Comparison of ENCODE assay signal across 23 mouse cellular contexts in the genomic region with DNA sequence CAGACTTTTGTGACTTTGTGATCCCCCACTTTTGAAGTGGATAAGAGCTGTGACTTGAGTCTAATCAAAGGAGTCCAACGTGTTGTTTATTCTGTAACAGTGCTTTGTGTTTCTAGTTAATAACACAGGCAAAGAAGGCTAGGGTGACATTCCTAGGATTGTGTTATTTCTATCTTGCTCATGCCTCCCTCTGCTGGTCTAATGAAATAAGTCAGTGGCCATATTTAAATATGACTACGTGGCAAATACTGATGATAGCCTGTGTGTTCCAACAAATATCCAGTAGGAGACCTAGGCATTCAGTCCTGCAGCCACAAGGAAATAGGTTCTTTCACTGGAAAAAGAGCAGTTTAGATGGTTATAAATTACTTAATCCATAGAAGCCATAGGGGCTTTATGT. TPM values are rescaled to one million over a fixed set of nuclear protein-coding genes. Genes with fewer than 3 reads are reported as not detected.
DNase-seq lines count a peak whose midpoint lies in the region; ATAC-seq and TF ChIP-seq lines count a peak whose summit lies in the region.
"Had no signal": no experiment of that assay in that cellular context is flagged by ENCODE, and none has a peak within 500 bp of the region (broad histone marks: within the 10 kb centered on the region; RNA-seq: fewer than 3 reads in every experiment).

No protein-coding gene starts in this region.

- no peak overlapping the region for H3K9ac ChIP-seq in intestine, postnatal 0 days (ENCODE audit: low read depth, low read length)
- H3K9ac ChIP-seq in intestine, embryonic 16.5 days (ENCODE audit: low read depth, low read length), result no peak overlapping the region
- no peak overlapping the region for H3K9ac ChIP-seq in lung, postnatal 0 days (replicated peaks; ENCODE audit: low read depth)
- H3K9ac ChIP-seq: embryonic facial prominence, embryonic 13.5 days; liver, embryonic 13.5 days; neural tube, embryonic 13.5 days; stomach, embryonic 15.5 days had no signal

- TF ChIP-seq EP300 in lung, postnatal 0 days (IDR thresholded peaks at IDR 0.05), result no peak

- no peaks in the 10 kb centered on the region for H3K4me1 ChIP-seq in intestine, postnatal 0 days (replicated peaks; ENCODE audit: control insufficient read depth, insufficient read depth, low read length)
- H3K4me1 ChIP-seq in intestine, embryonic 16.5 days (ENCODE audit: control insufficient read depth, insufficient read depth, low read length), result no peaks in the 10 kb centered on the region
- H3K4me1 ChIP-seq in lung, postnatal 0 days (ENCODE audit: insufficient read depth, low read depth, low read length), result no peaks in the 10 kb centered on the region
- H3K4me1 ChIP-seq: embryonic facial prominence, embryonic 13.5 days; forebrain, embryonic 10.5 days; limb, embryonic 10.5 days; liver, embryonic 13.5 days; neural tube, embryonic 13.5 days; stomach, embryonic 15.5 days had no signal

- H3K36me3 ChIP-seq in intestine, postnatal 0 days (ENCODE audit: control insufficient read depth, insufficient read depth), result no peaks in the 10 kb centered on the region
- H3K36me3 ChIP-seq in intestine, embryonic 16.5 days (ENCODE audit: control insufficient read depth, insufficient read depth, low read length), result no peaks in the 10 kb centered on the region
- H3K36me3 ChIP-seq in lung, postnatal 0 days (ENCODE audit: insufficient read depth, low read length), result no peaks in the 10 kb centered on the region
- H3K36me3 ChIP-seq: embryonic facial prominence, embryonic 13.5 days; forebrain, embryonic 10.5 days; limb, embryonic 10.5 days; liver, embryonic 13.5 days; neural tube, embryonic 13.5 days; stomach, embryonic 15.5 days had no signal

- no peaks in the 10 kb centered on the region for H3K9me3 ChIP-seq in intestine, postnatal 0 days (ENCODE audit: control insufficient read depth)
- H3K9me3 ChIP-seq in intestine, embryonic 16.5 days (ENCODE audit: control insufficient read depth, low read length), result no peaks in the 10 kb centered on the region
- H3K9me3 ChIP-seq in lung, postnatal 0 days (ENCODE audit: low read length), result no peaks in the 10 kb centered on the region
- H3K9me3 ChIP-seq: embryonic facial prominence, embryonic 13.5 days; forebrain, embryonic 10.5 days; limb, embryonic 10.5 days; liver, embryonic 13.5 days; megakaryocyte, embryonic 14.5 days; neural tube, embryonic 13.5 days; stomach, embryonic 15.5 days had no signal

- DNase-seq in lung, postnatal 0 days (ENCODE audit: low spot score), result peak; percentile 48
- no peak for DNase-seq in lung, adult 18-20 months
- peak; percentile 3 for DNase-seq in Muller cell, postnatal 12 days (ENCODE audit: inconsistent ontology term)
- DNase-seq in ovary, adult 18-20 months (ENCODE audit: low spot score), result no peak
- DNase-seq: cerebellum, adult 11 months; layer of hippocampus, postnatal 36 days; liver, embryonic 13.5 days; thymus, postnatal 14 days had no signal

- H3K27me3 ChIP-seq in intestine, postnatal 0 days (replicated peaks; ENCODE audit: control insufficient read depth, insufficient read depth, low read length), result no peaks in the 10 kb centered on the region
- no peaks in the 10 kb centered on the region for H3K27me3 ChIP-seq in intestine, embryonic 16.5 days (replicated peaks; ENCODE audit: control insufficient read depth, insufficient read depth, low read length)
- H3K27me3 ChIP-seq in lung, postnatal 0 days (replicated peaks; ENCODE audit: insufficient read depth, low read length), result no peaks in the 10 kb centered on the region
- H3K27me3 ChIP-seq: embryonic facial prominence, embryonic 13.5 days; liver, embryonic 13.5 days; neural tube, embryonic 13.5 days; stomach, embryonic 15.5 days had no signal

- no peak overlapping the region for H3K4me3 ChIP-seq in intestine, postnatal 0 days (ENCODE audit: low read depth, low read length)
- no peak overlapping the region for H3K4me3 ChIP-seq in intestine, embryonic 16.5 days (ENCODE audit: low read length)
- no peak overlapping the region for H3K4me3 ChIP-seq in lung, postnatal 0 days (ENCODE audit: low read depth, low read length)
- H3K4me3 ChIP-seq: embryonic facial prominence, embryonic 13.5 days; forebrain, embryonic 10.5 days; limb, embryonic 10.5 days; liver, embryonic 13.5 days; megakaryocyte, embryonic 14.5 days; neural tube, embryonic 13.5 days; stomach, embryonic 15.5 days had no signal

- no peak for ATAC-seq in intestine, postnatal 0 days
- no peak for ATAC-seq in intestine, embryonic 16.5 days
- ATAC-seq in lung, postnatal 0 days, result no peak
- ATAC-seq in megakaryocyte progenitor cell, adult 5-6 weeks (replicated peaks; ENCODE audit: poor library complexity), result peak; percentile 70
- no peak for ATAC-seq in CD4-positive, CD25-positive, alpha-beta regulatory T cell, adult 4 months

- peak; percentile 56 for TF ChIP-seq CTCF in intestine, postnatal 0 days (IDR thresholded peaks at IDR 0.05; ENCODE audit: low read depth)
- peak; percentile 63 for TF ChIP-seq CTCF in lung, postnatal 0 days (IDR thresholded peaks at IDR 0.05)

- no peak overlapping the region for H3K4me2 ChIP-seq in intestine, postnatal 0 days (replicated peaks; ENCODE audit: low read depth)
- no peak overlapping the region for H3K4me2 ChIP-seq in intestine, embryonic 16.5 days (ENCODE audit: low read depth, low read length)
- no peak overlapping the region for H3K4me2 ChIP-seq in lung, postnatal 0 days (replicated peaks; ENCODE audit: low read depth, low read length)
- H3K4me2 ChIP-seq: embryonic facial prominence, embryonic 13.5 days; liver, embryonic 13.5 days; neural tube, embryonic 13.5 days; stomach, embryonic 15.5 days had no signal

- no peak overlapping the region for H3K27ac ChIP-seq in intestine, postnatal 0 days (ENCODE audit: low read depth, low read length)
- H3K27ac ChIP-seq in intestine, embryonic 16.5 days (ENCODE audit: low read length), result no peak overlapping the region
- no peak overlapping the region for H3K27ac ChIP-seq in lung, postnatal 0 days (ENCODE audit: low read length)
- H3K27ac ChIP-seq: embryonic facial prominence, embryonic 13.5 days; forebrain, embryonic 10.5 days; limb, embryonic 10.5 days; liver, embryonic 13.5 days; neural tube, embryonic 13.5 days; stomach, embryonic 15.5 days had no signal

- 61% methylated on average over 2 of the region's 2 CpGs for WGBS in intestine, postnatal 0 days
- 58% methylated on average over 2 of the region's 2 CpGs for WGBS in intestine, embryonic 16.5 days
- WGBS in lung, postnatal 0 days, result 39% methylated on average over 2 of the region's 2 CpGs

RNA-seq across cellular contexts. Expression of a gene that starts 0.8 kb away (rescaled TPM):
- polyA plus RNA-seq in intestine, postnatal 0 days (2015; fragmentation: Nextera tagmentation; extraction: Ambion mirVana), result not detected in 2 replicates
- not detected in 2 replicates for polyA plus RNA-seq in intestine, embryonic 16.5 days (2015; fragmentation: Nextera tagmentation; extraction: Ambion mirVana)
- not detected in 2 replicates for polyA plus RNA-seq in lung, postnatal 0 days (2015; fragmentation: Nextera tagmentation; extraction: Ambion mirVana)
- not detected in 2 replicates for total RNA-seq in megakaryocyte progenitor cell, adult 5-6 weeks (2015)
- total RNA-seq in megakaryocyte progenitor cell, adult 5-6 weeks (2017), result not detected in 2 replicates
- polyA plus RNA-seq in CD4-positive, CD25-positive, alpha-beta regulatory T cell, adult 4 months (2017; shearing (Covaris generic)), result not detected
- total RNA-seq: heart, postnatal 14 days; layer of hippocampus, postnatal 36 days; monocyte, adult 5-6 weeks had no signal
- polyA plus RNA-seq: adrenal gland, adult 2 months; embryonic facial prominence, embryonic 13.5 days; forebrain, embryonic 10.5 days; limb, embryonic 10.5 days; liver, embryonic 13.5 days; neural tube, embryonic 13.5 days; stomach, embryonic 15.5 days had no signal

RNA-seq across cellular contexts. Expression of a gene that starts 28.3 kb away (rescaled TPM):
- not detected in 2 replicates for polyA plus RNA-seq in intestine, postnatal 0 days (2015; fragmentation: Nextera tagmentation; extraction: Ambion mirVana)
- polyA plus RNA-seq in intestine, embryonic 16.5 days (2015; fragmentation: Nextera tagmentation; extraction: Ambion mirVana), result not detected in 2 replicates
- polyA plus RNA-seq in lung, postnatal 0 days (2015; fragmentation: Nextera tagmentation; extraction: Ambion mirVana), result 0.18 TPM in 1 of 2 replicates, not detected in the other
- total RNA-seq in megakaryocyte progenitor cell, adult 5-6 weeks (2015), result not detected in 2 replicates
- not detected in 2 replicates for total RNA-seq in megakaryocyte progenitor cell, adult 5-6 weeks (2017)
- not detected for polyA plus RNA-seq in CD4-positive, CD25-positive, alpha-beta regulatory T cell, adult 4 months (2017; shearing (Covaris generic))
- total RNA-seq: gastrocnemius, postnatal 4 days; layer of hippocampus, postnatal 36 days; monocyte, adult 5-6 weeks had no signal
- polyA plus RNA-seq: adrenal gland, adult 2 months; embryonic facial prominence, embryonic 13.5 days; forebrain, embryonic 10.5 days; limb, embryonic 10.5 days; liver, embryonic 13.5 days; neural tube, embryonic 13.5 days; stomach, embryonic 15.5 days had no signal

RNA-seq across cellular contexts. Expression of a gene that starts 31.4 kb away (rescaled TPM):
- polyA plus RNA-seq in intestine, postnatal 0 days (2015; fragmentation: Nextera tagmentation; extraction: Ambion mirVana), result not detected in 2 replicates
- polyA plus RNA-seq in intestine, embryonic 16.5 days (2015; fragmentation: Nextera tagmentation; extraction: Ambion mirVana), result not detected in 2 replicates
- 0.08 TPM in 1 of 2 replicates, not detected in the other for polyA plus RNA-seq in lung, postnatal 0 days (2015; fragmentation: Nextera tagmentation; extraction: Ambion mirVana)
- not detected in 2 replicates for total RNA-seq in megakaryocyte progenitor cell, adult 5-6 weeks (2015)
- total RNA-seq in megakaryocyte progenitor cell, adult 5-6 weeks (2017), result not detected in 2 replicates
- not detected for polyA plus RNA-seq in CD4-positive, CD25-positive, alpha-beta regulatory T cell, adult 4 months (2017; shearing (Covaris generic))
- total RNA-seq: adrenal gland, adult 2 months; gastrocnemius, postnatal 4 days; heart, postnatal 14 days; layer of hippocampus, postnatal 36 days; monocyte, adult 5-6 weeks had no signal
- polyA plus RNA-seq: adrenal gland, adult 2 months; cortical plate, adult 2 months; embryonic facial prominence, embryonic 13.5 days; forebrain, embryonic 10.5 days; limb, embryonic 10.5 days; liver, embryonic 13.5 days; neural tube, embryonic 13.5 days; stomach, embryonic 15.5 days had no signal

RNA-seq across cellular contexts. Expression of a gene that starts 33.5 kb away (rescaled TPM):
- not detected in 2 replicates for polyA plus RNA-seq in intestine, postnatal 0 days (2015; fragmentation: Nextera tagmentation; extraction: Ambion mirVana)
- polyA plus RNA-seq in intestine, embryonic 16.5 days (2015; fragmentation: Nextera tagmentation; extraction: Ambion mirVana), result not detected in 2 replicates
- polyA plus RNA-seq in lung, postnatal 0 days (2015; fragmentation: Nextera tagmentation; extraction: Ambion mirVana), result 0.15 TPM in 1 of 2 replicates, not detected in the other
- not detected in 2 replicates for total RNA-seq in megakaryocyte progenitor cell, adult 5-6 weeks (2015)
- 1.1 TPM in 1 of 2 replicates, not detected in the other for total RNA-seq in megakaryocyte progenitor cell, adult 5-6 weeks (2017)
- polyA plus RNA-seq in CD4-positive, CD25-positive, alpha-beta regulatory T cell, adult 4 months (2017; shearing (Covaris generic)), result not detected
- total RNA-seq: heart, postnatal 14 days had no signal
- polyA plus RNA-seq: embryonic facial prominence, embryonic 13.5 days; forebrain, embryonic 10.5 days; limb, embryonic 10.5 days; liver, embryonic 13.5 days; neural tube, embryonic 13.5 days; stomach, embryonic 15.5 days had no signal

RNA-seq across cellular contexts. Expression of a gene that starts 42.6 kb away (rescaled TPM):
- polyA plus RNA-seq in intestine, postnatal 0 days (2015; fragmentation: Nextera tagmentation; extraction: Ambion mirVana), result not detected in 2 replicates
- 0.04 TPM in 1 of 2 replicates, not detected in the other for polyA plus RNA-seq in intestine, embryonic 16.5 days (2015; fragmentation: Nextera tagmentation; extraction: Ambion mirVana)
- 0.06 TPM in 2 replicates for polyA plus RNA-seq in lung, postnatal 0 days (2015; fragmentation: Nextera tagmentation; extraction: Ambion mirVana)
- total RNA-seq in megakaryocyte progenitor cell, adult 5-6 weeks (2015), result not detected in 2 replicates
- not detected in 2 replicates for total RNA-seq in megakaryocyte progenitor cell, adult 5-6 weeks (2017)
- polyA plus RNA-seq in CD4-positive, CD25-positive, alpha-beta regulatory T cell, adult 4 months (2017; shearing (Covaris generic)), result under 1 TPM in 1 of 2 experiments, not detected in 1; 0.42 TPM
- total RNA-seq: adrenal gland, adult 2 months; gastrocnemius, postnatal 4 days; heart, postnatal 14 days; layer of hippocampus, postnatal 36 days; monocyte, adult 5-6 weeks had no signal
- polyA plus RNA-seq: adrenal gland, adult 2 months; cortical plate, adult 2 months; embryonic facial prominence, embryonic 13.5 days; forebrain, embryonic 10.5 days; limb, embryonic 10.5 days; liver, embryonic 13.5 days; neural tube, embryonic 13.5 days; stomach, embryonic 15.5 days had no signal

Comparison
In these comparisons a context has a peak if more than half of its experiments do, and no peak if none do; other contexts are left out.
1. DNase-seq: peak in lung, postnatal 0 days (single experiment) and Muller cell, postnatal 12 days (single experiment); none in lung, adult 18-20 months (0 of 2) and ovary, adult 18-20 months (single experiment).